Mouse (Mus musculus) ES-E14 (cell line): Measurements from ENCODE around the gene Nfib. TPM values are rescaled to one million over a fixed set of nuclear protein-coding genes. Genes with fewer than 3 reads are reported as not detected.
A peak's percentile ranks its signal among the peaks of the same experiment; 100 is the strongest.

Experiments
- DNase-seq: peaks from one replicate; pipeline ENCODE4 v3.0.0-alpha.2; 2013; ENCODE audit warnings: low read depth, low spot score
- H3K27ac ChIP-seq: 2 replicates; pipeline ENCODE4 v1.5.1; 2012; ENCODE audit warnings: low read depth, mild to moderate bottlenecking, low read length, moderate library complexity, mixed read lengths; ENCODE audit not compliant: poor library complexity, insufficient read depth, severe bottlenecking
- H3K36me3 ChIP-seq: 2 replicates; pipeline ENCODE4 v1.6.1; 2012; ENCODE audit warnings: mild to moderate bottlenecking, low read length, moderate library complexity, mixed read lengths; ENCODE audit not compliant: control insufficient read depth, poor library complexity, insufficient read depth, severe bottlenecking
- H3K4me1 ChIP-seq, 2 experiments: fragments of 150-350 bp in 1 of 2; sonication (generic) in 1 of 2; 2 replicates each; pipeline ENCODE4 v1.6.1; 2012; ENCODE audit warnings: low read length in 2 of 2, mild to moderate bottlenecking in 1 of 2, mixed read lengths in 1 of 2; ENCODE audit not compliant: control insufficient read depth in 2 of 2, insufficient read depth in 2 of 2, poor library complexity in 1 of 2
- H3K4me3 ChIP-seq, 2 experiments: fragments of 150-350 bp in 1 of 2; sonication (generic) in 1 of 2; 2 replicates each; pipeline ENCODE4 v1.5.1; 2012; ENCODE audit warnings: low read length in 2 of 2, low read depth in 1 of 2, mild to moderate bottlenecking in 1 of 2, mixed read lengths in 1 of 2; ENCODE audit not compliant: insufficient read depth in 1 of 2, poor library complexity in 1 of 2, severe bottlenecking in 1 of 2
- H3K9ac ChIP-seq: 2 replicates; pipeline ENCODE4 v1.6.1; 2012; ENCODE audit warnings: low read depth, mild to moderate bottlenecking, low read length, mixed read lengths; ENCODE audit not compliant: poor library complexity, insufficient read depth, severe bottlenecking
- H3K9me3 ChIP-seq: fragments of 150-350 bp; sonication (generic); 2 replicates; pipeline ENCODE4 v1.6.1; 2012; ENCODE audit warnings: low read depth, mild to moderate bottlenecking, low read length; ENCODE audit not compliant: control insufficient read depth, insufficient read depth
- CHD2 ChIP-seq: IDR thresholded peaks from 2 replicates; pipeline ENCODE4 v1.6.1; 2014; ENCODE audit warnings: mild to moderate bottlenecking, low read depth, low read length, inconsistent platforms
- HCFC1 ChIP-seq: IDR thresholded peaks from 2 replicates; pipeline ENCODE4 v1.6.1; 2012; ENCODE audit warnings: low read length, inconsistent platforms, borderline replicate concordance; ENCODE audit not compliant: insufficient read depth
- MAFK ChIP-seq: IDR thresholded peaks from 2 replicates; pipeline ENCODE4 v1.6.1; 2014; ENCODE audit warnings: mild to moderate bottlenecking, low read depth, low read length, inconsistent platforms; ENCODE audit not compliant: insufficient read depth
- ZC3H11A ChIP-seq: IDR thresholded peaks from 2 replicates; pipeline ENCODE4 v1.6.1; 2012; ENCODE audit warnings: low read depth, mild to moderate bottlenecking, inconsistent platforms, low read length, borderline replicate concordance
- ZNF384 ChIP-seq: IDR thresholded peaks from 2 replicates; pipeline ENCODE4 v1.6.1; 2012; ENCODE audit warnings: low read depth, low read length, inconsistent platforms
- in situ Hi-C, 2 experiments: fragments of 600-800 bp; cut with MboI; formaldehyde crosslinking; loops; one replicate each; pipeline ENCODE4 v1.15.1; 2025; ENCODE audit warnings: low sequenced_read_pairs in 2 of 2, inconsistent platforms in 1 of 2; ENCODE audit not compliant: unreplicated experiment in 2 of 2
- total RNA-seq: library from RNA; depleted of rRNA; stranded (reverse); fragments of 300-350 nt; gene quantifications from 2 replicates; pipeline ENCODE4 v1.2.3, GENCODE M21; 2012

Gene Nfib
- total RNA-seq, 1 experiment = 8.9 TPM

GRCm38 (mm10) chr4:82636658-82637057 lies 68.9 kb downstream of the Nfib start:
- Histone ChIP-seq H3K4me1 (no peaks in the 10 kb centered on the region), H3K4me3 (no peak overlapping the region), H3K9me3 (no peaks in the 10 kb centered on the region), H3K36me3 (no peaks in the 10 kb centered on the region), H3K9ac (no peak overlapping the region), H3K27ac (no peak overlapping the region)
- no peak for TF ChIP-seq MAFK
- TF ChIP-seq CHD2 = no peak
- TF ChIP-seq HCFC1 = no peak
- no peak for TF ChIP-seq ZNF384
- TF ChIP-seq ZC3H11A = no peak
- in situ Hi-C loops = loop anchor here (25.0 kb wide), 1 partner anchor 301 kb away; no protein-coding TSS in a partner anchor
- DNase-seq = no peak

- Histone ChIP-seq H3K9ac (no peak overlapping the region), H3K36me3 (no peaks in the 10 kb centered on the region), H3K9me3 (no peaks in the 10 kb centered on the region), H3K27ac (no peak overlapping the region), H3K4me3 (no peak overlapping the region), H3K4me1 (no peaks in the 10 kb centered on the region)
- DNase-seq = no peak
- TF ChIP-seq ZNF384 (no peak), MAFK (no peak), HCFC1 (no peak), CHD2 (no peak), ZC3H11A (no peak)
- in situ Hi-C loops = loop anchor here (25.0 kb wide), 1 partner anchor 301 kb away; no protein-coding TSS in a partner anchor
Measured at GRCm38 (mm10) chr4:82635881-82636280, 69.7 kb downstream of the Nfib start.

GRCm38 (mm10) chr4:82635118-82635517 lies 70.4 kb downstream of the Nfib start:
- no peak for TF ChIP-seq ZNF384
- no peak for TF ChIP-seq HCFC1
- peak; percentile 69; the same call in 1 of the 2 replicates for TF ChIP-seq CHD2
- TF ChIP-seq MAFK = no peak
- no peak for TF ChIP-seq ZC3H11A
- no peak overlapping the region for H3K4me3 ChIP-seq
- in situ Hi-C loops = loop anchor here (25.0 kb wide), 1 partner anchor 302 kb away; no protein-coding TSS in a partner anchor
- no peaks in the 10 kb centered on the region for H3K36me3 ChIP-seq
- H3K9ac ChIP-seq = no peak overlapping the region
- H3K9me3 ChIP-seq = no peaks in the 10 kb centered on the region
- DNase-seq = no peak
- no peak overlapping the region for H3K27ac ChIP-seq
- no peaks in the 10 kb centered on the region for H3K4me1 ChIP-seq

GRCm38 (mm10) chr4:82634365-82634764 lies 71.2 kb downstream of the Nfib start:
- H3K4me3 ChIP-seq = no peak overlapping the region
- no peak overlapping the region for H3K27ac ChIP-seq
- DNase-seq = no peak
- H3K9me3 ChIP-seq = no peaks in the 10 kb centered on the region
- H3K9ac ChIP-seq = no peak overlapping the region
- TF ChIP-seq CHD2 (no peak), MAFK (no peak)
- no peaks in the 10 kb centered on the region for H3K4me1 ChIP-seq
- in situ Hi-C loops = loop anchor here (25.0 kb wide), 1 partner anchor 303 kb away; no protein-coding TSS in a partner anchor
- no peaks in the 10 kb centered on the region for H3K36me3 ChIP-seq
